Mouse (Mus musculus) CD4-positive helper T cell, adult 2 months (primary cell): Measurements from ENCODE around the gene Pfkfb4.

ENCODE experiments used
- DNase-seq: peaks from one replicate; pipeline ENCODE4 v3.0.0-alpha.2; 2012; ENCODE audit warnings: low read depth, missing footprints, low spot score

Gene Pfkfb4

GRCm38 (mm10) chr9:109057543-109057942, 66.0 kb downstream of the Pfkfb4 start:
- no peak for DNase-seq

- peak; percentile 67 for DNase-seq
Measured at GRCm38 (mm10) chr9:109058006-109058765, 66.6 kb downstream of the Pfkfb4 start.

- peak; percentile 93 for DNase-seq
Measured at GRCm38 (mm10) chr9:109059136-109059903, 67.7 kb downstream of the Pfkfb4 start, which contains the start of gene Trex1. Trex1 (minus strand) TSS chr9:109059734.

GRCm38 (mm10) chr9:109060184-109060897, 68.8 kb downstream of the Pfkfb4 start:
- DNase-seq = peak; percentile 33

GRCm38 (mm10) chr9:109060898-109061295, 69.3 kb downstream of the Pfkfb4 start:
- DNase-seq = no peak

- no peak for DNase-seq
Measured at GRCm38 (mm10) chr9:109068095-109068735, 76.6 kb downstream of the Pfkfb4 start.

- peak; percentile 90 for DNase-seq
Measured at GRCm38 (mm10) chr9:109073661-109074573, 82.3 kb downstream of the Pfkfb4 start, which contains the start of gene Atrip. Atrip (minus strand) TSS chr9:109074124.

- DNase-seq = no peak
Measured at GRCm38 (mm10) chr9:109080516-109080915, 88.9 kb downstream of the Pfkfb4 start.

- DNase-seq = peak; percentile 19
Measured at GRCm38 (mm10) chr9:109081749-109082123, 90.2 kb downstream of the Pfkfb4 start.
